Mouse (Mus musculus) heart, embryonic 16.5 days (tissue): Measurements from ENCODE around the gene Cebpa. TPM values are rescaled to one million over a fixed set of nuclear protein-coding genes. Genes with fewer than 3 reads are reported as not detected.

Source experiments
- ATAC-seq: fragments of 200-750 bp; cut with Nextera tagmentation; replicated peaks from 2 replicates; pipeline ENCODE4 v1.8.0; 2017; ENCODE audit warnings: moderate number of reproducible peaks; ENCODE audit not compliant: insufficient read depth, low FRiP score; ENCODE audit errors: extremely low read depth
- H3K27ac ChIP-seq: fragments of 300-500 bp; sonication (generic); 2 replicates; pipeline ENCODE4 v1.5.1; 2014; ENCODE audit warnings: mild to moderate bottlenecking, low read length, control low read depth, moderate library complexity
- H3K27me3 ChIP-seq: fragments of 300-500 bp; sonication (generic); 2 replicates; pipeline ENCODE4 v1.6.1; 2014; ENCODE audit warnings: low read length, mixed read lengths; ENCODE audit not compliant: control insufficient read depth, insufficient read depth
- H3K36me3 ChIP-seq: fragments of 300-500 bp; sonication (generic); 2 replicates; pipeline ENCODE4 v1.6.1; 2014; ENCODE audit not compliant: control insufficient read depth, insufficient read depth
- H3K4me1 ChIP-seq: fragments of 300-500 bp; sonication (generic); 2 replicates; pipeline ENCODE4 v1.6.1; 2014; ENCODE audit warnings: low read length, mixed read lengths; ENCODE audit not compliant: control insufficient read depth, insufficient read depth
- H3K4me2 ChIP-seq: fragments of 300-500 bp; sonication (generic); 2 replicates; pipeline ENCODE4 v1.6.1; 2014; ENCODE audit warnings: low read depth, mild to moderate bottlenecking, control low read depth, low read length
- H3K4me3 ChIP-seq: fragments of 300-500 bp; sonication (generic); 2 replicates; pipeline ENCODE4 v1.5.1; 2014; ENCODE audit warnings: mild to moderate bottlenecking, control low read depth, low read length
- H3K9ac ChIP-seq: fragments of 300-500 bp; sonication (generic); 2 replicates; pipeline ENCODE4 v1.6.1; 2014; ENCODE audit warnings: low read length, control low read depth
- H3K9me3 ChIP-seq: fragments of 300-500 bp; sonication (generic); replicated peaks from 2 replicates; pipeline ENCODE4 v1.6.1; 2016; ENCODE audit warnings: low read length; ENCODE audit not compliant: control insufficient read depth
- WGBS: fragments of 180-500 bp; shearing (Covaris S2); extraction: QIAGEN DNeasy Blood & Tissue Kit; methylation state at CpG from one replicate; pipeline ENCODE4 v1.1.7; 2014; 5-methylcytosine and 5-hydroxymethylcytosine counted together
- polyA plus RNA-seq: library from polyadenylated mRNA; unstranded; fragments of >200 nt; fragmentation: Nextera tagmentation; extraction: Ambion mirVana; gene quantifications from 2 replicates; pipeline ENCODE4 v1.2.1, GENCODE M21; 2015

Gene Cebpa
- polyA plus RNA-seq, 1 experiment from 2014 or later, result 1.0 TPM

GRCm38 (mm10) chr7:35098777-35099176, 20.3 kb upstream of the Cebpa start:
- WGBS, result 47% methylated on average over 4 of the region's 4 CpGs

GRCm38 (mm10) chr7:35099528-35099927, 19.6 kb upstream of the Cebpa start:
- 81% methylated on average over 4 of the region's 4 CpGs for WGBS
- Histone ChIP-seq H3K36me3 (no peaks in the 10 kb centered on the region), H3K4me1 (0 out of 2 replicates have a peak, but pooled peaks cover 4% of the 10 kb centered on the region), H3K9me3 (peaks cover 6% of the 10 kb centered on the region; the same call in 1 of the 2 replicates), H3K9ac (no peak overlapping the region), H3K27ac (no peak overlapping the region), H3K27me3 (no peaks in the 10 kb centered on the region), H3K4me3 (no peak overlapping the region), H3K4me2 (no peak overlapping the region)
- no peak for ATAC-seq

More at GRCm38 (mm10) chr7:35098777-35099176, 20.3 kb upstream of the Cebpa start:
- no peaks in the 10 kb centered on the region for H3K27me3 ChIP-seq
- H3K4me2 ChIP-seq, result no peak overlapping the region
- H3K36me3 ChIP-seq, result no peaks in the 10 kb centered on the region
- no peak overlapping the region for H3K4me3 ChIP-seq
- no peak overlapping the region for H3K9ac ChIP-seq
- no peak overlapping the region for H3K27ac ChIP-seq
- no peak for ATAC-seq
- H3K9me3 ChIP-seq, result peaks cover 6% of the 10 kb centered on the region; the same call in 1 of the 2 replicates
- H3K4me1 ChIP-seq, result 0 out of 2 replicates have a peak, but pooled peaks cover 4% of the 10 kb centered on the region

GRCm38 (mm10) chr7:35106614-35107013, 12.5 kb upstream of the Cebpa start:
- Histone ChIP-seq H3K9me3 (0 out of 2 replicates have a peak, but pooled peaks cover 4% of the 10 kb centered on the region), H3K27me3 (no peaks in the 10 kb centered on the region), H3K36me3 (no peaks in the 10 kb centered on the region), H3K4me3 (no peak overlapping the region), H3K4me2 (no peak overlapping the region), H3K27ac (no peak overlapping the region), H3K4me1 (peaks cover 3% of the 10 kb centered on the region; the same call in 1 of the 2 replicates), H3K9ac (no peak overlapping the region)
- no peak for ATAC-seq
- 71% methylated on average over 7 of the region's 7 CpGs for WGBS

GRCm38 (mm10) chr7:35107630-35108029, 11.5 kb upstream of the Cebpa start:
- no peak for ATAC-seq

GRCm38 (mm10) chr7:35108046-35108445, 11.0 kb upstream of the Cebpa start:
- Histone ChIP-seq H3K9me3 (0 out of 2 replicates have a peak, but pooled peaks cover 3% of the 10 kb centered on the region), H3K36me3 (no peaks in the 10 kb centered on the region), H3K4me2 (no peak overlapping the region), H3K4me1 (peaks cover 3% of the 10 kb centered on the region; the same call in 1 of the 2 replicates), H3K9ac (no peak overlapping the region), H3K27ac (no peak overlapping the region), H3K27me3 (no peaks in the 10 kb centered on the region), H3K4me3 (no peak overlapping the region)
- ATAC-seq, result no peak
- WGBS, result 23% methylated on average over 2 of the region's 2 CpGs

More at GRCm38 (mm10) chr7:35107630-35108029, 11.5 kb upstream of the Cebpa start:
- Histone ChIP-seq H3K9ac (no peak overlapping the region), H3K36me3 (no peaks in the 10 kb centered on the region), H3K9me3 (0 out of 2 replicates have a peak, but pooled peaks cover 4% of the 10 kb centered on the region), H3K4me2 (no peak overlapping the region), H3K4me1 (peaks cover 3% of the 10 kb centered on the region; the same call in 1 of the 2 replicates), H3K27ac (no peak overlapping the region), H3K4me3 (no peak overlapping the region), H3K27me3 (no peaks in the 10 kb centered on the region)
- WGBS, result 22% methylated on average over 3 of the region's 3 CpGs

- Histone ChIP-seq H3K4me2 (no peak overlapping the region), H3K27ac (no peak overlapping the region), H3K27me3 (no peaks in the 10 kb centered on the region), H3K4me1 (peaks cover 3% of the 10 kb centered on the region), H3K9ac (no peak overlapping the region), H3K36me3 (no peaks in the 10 kb centered on the region), H3K4me3 (no peak overlapping the region), H3K9me3 (no peaks in the 10 kb centered on the region)
- ATAC-seq, result no peak
- 76% methylated on average over 6 of the region's 6 CpGs for WGBS
Measured at GRCm38 (mm10) chr7:35108663-35109062, 10.4 kb upstream of the Cebpa start.

- Histone ChIP-seq H3K4me3 (no peak overlapping the region), H3K4me1 (peaks cover 3% of the 10 kb centered on the region), H3K27ac (no peak overlapping the region; the same call in 1 of the 2 replicates), H3K36me3 (no peaks in the 10 kb centered on the region), H3K4me2 (no peak overlapping the region), H3K9ac (no peak overlapping the region; the same call in 1 of the 2 replicates), H3K27me3 (peaks cover 13% of the 10 kb centered on the region), H3K9me3 (no peaks in the 10 kb centered on the region)
- no peak for ATAC-seq
- 51% methylated on average over 4 of the region's 4 CpGs for WGBS
Measured at GRCm38 (mm10) chr7:35113136-35113535, 6.0 kb upstream of the Cebpa start.

GRCm38 (mm10) chr7:35113721-35114120, 5.4 kb upstream of the Cebpa start:
- WGBS, result 51% methylated on average over 5 of the region's 5 CpGs
- Histone ChIP-seq H3K36me3 (no peaks in the 10 kb centered on the region), H3K9ac (no peak overlapping the region), H3K4me1 (peaks cover 3% of the 10 kb centered on the region), H3K27ac (no peak overlapping the region), H3K4me2 (no peak overlapping the region), H3K4me3 (no peak overlapping the region), H3K9me3 (no peaks in the 10 kb centered on the region), H3K27me3 (peaks cover 13% of the 10 kb centered on the region)
- no peak for ATAC-seq

- H3K27ac ChIP-seq, result no peak overlapping the region
- H3K36me3 ChIP-seq, result no peaks in the 10 kb centered on the region
- WGBS, result 40% methylated on average over 3 of the region's 3 CpGs
- H3K4me3 ChIP-seq, result no peak overlapping the region
- H3K4me2 ChIP-seq, result no peak overlapping the region
- no peak for ATAC-seq
- peaks cover 36% of the 10 kb centered on the region for H3K27me3 ChIP-seq
- H3K9ac ChIP-seq, result no peak overlapping the region
- peaks cover 10% of the 10 kb centered on the region for H3K4me1 ChIP-seq
- no peaks in the 10 kb centered on the region for H3K9me3 ChIP-seq
Measured at GRCm38 (mm10) chr7:35116524-35116923, 2.6 kb upstream of the Cebpa start.
